Mouse (Mus musculus): ENCODE results near the gene Wfdc17. TPM values are rescaled to one million over a fixed set of nuclear protein-coding genes. Genes with fewer than 3 reads are reported as not detected.

Gene Wfdc17
- polyA plus RNA-seq, 1 experiment, result 0.99 TPM

DNA sequence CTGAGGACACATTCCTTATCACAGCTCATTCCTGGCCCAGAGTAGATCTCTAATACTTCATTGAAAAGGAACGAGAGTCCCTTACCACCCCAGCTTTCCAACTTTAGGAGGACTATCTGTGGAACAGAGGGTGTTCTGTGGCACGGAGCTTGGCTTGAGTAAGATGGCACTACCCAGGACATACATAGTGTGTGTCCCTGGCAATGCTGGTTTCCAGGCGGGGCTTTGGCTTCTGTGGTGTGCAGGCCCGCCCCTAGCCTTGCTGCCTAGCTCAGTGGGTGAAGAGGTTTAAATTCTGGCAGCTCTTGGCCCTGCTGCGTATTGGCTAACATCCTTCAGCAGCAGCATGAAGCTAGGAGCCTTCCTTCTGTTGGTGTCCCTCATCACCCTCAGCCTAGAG, 42.9 kb downstream of the Wfdc17 start, which contains the start of gene Wfdc21:
Gene Wfdc21 (plus strand): TSS at position 260 of the 400 bp plus-strand sequence.
- Histone ChIP-seq H3K27ac (ENCODE audit: insufficient read depth, low read depth, low read length) (no peak within 1 kb of the TSS), H3K27me3 (ENCODE audit: control insufficient read depth, insufficient read depth, low read length) (no peaks in the 10 kb centered on the region)
- 75% methylated on average over 5 of the region's 5 CpGs for WGBS

GRCm38 (mm10) chr11:83747376-83748265, 43.8 kb downstream of the Wfdc17 start:
- Histone ChIP-seq H3K27me3 (ENCODE audit: control insufficient read depth, insufficient read depth, low read length) (no peaks in the 10 kb centered on the region), H3K27ac (ENCODE audit: insufficient read depth, low read depth, low read length) (no peak overlapping the region), H3K4me3 (ENCODE audit: low read depth, low read length) (no peak overlapping the region), H3K4me1 (ENCODE audit: control insufficient read depth, insufficient read depth, insufficient read length, low read length) (peaks cover 10% of the 10 kb centered on the region), H3K36me3 (ENCODE audit: control insufficient read depth, insufficient read depth, low read length) (no peaks in the 10 kb centered on the region)
- TF ChIP-seq CTCF (IDR thresholded peaks at IDR 0.05; ENCODE audit: extremely low read depth, insufficient read length, insufficient replicate concordance, low read depth, low read length) (no peak), POLR2A (IDR thresholded peaks at IDR 0.05; ENCODE audit: low read depth, low read length) (no peak)
- WGBS, result 68% methylated on average over 6 of the region's 6 CpGs

More for the DNA sequence above, 42.9 kb downstream of the Wfdc17 start, which contains the start of gene Wfdc21:
- TF ChIP-seq POLR2A (IDR thresholded peaks at IDR 0.05; ENCODE audit: low read depth, low read length) (no peak), CTCF (IDR thresholded peaks at IDR 0.05; ENCODE audit: extremely low read depth, insufficient read length, insufficient replicate concordance, low read depth, low read length) (no peak)
- H3K36me3 ChIP-seq (ENCODE audit: control insufficient read depth, insufficient read depth, low read length), result no peaks in the 10 kb centered on the region
- peaks cover 10% of the 10 kb centered on the region for H3K4me1 ChIP-seq (ENCODE audit: control insufficient read depth, insufficient read depth, insufficient read length, low read length)
- H3K4me3 ChIP-seq (ENCODE audit: low read depth, low read length), result no peak within 1 kb of the TSS

GRCm38 (mm10) chr11:83753581-83754181, 49.9 kb downstream of the Wfdc17 start, which contains the start of gene Heatr6:
Gene Heatr6 (plus strand): TSS chr11:83753696.
- TF ChIP-seq POLR2A (IDR thresholded peaks at IDR 0.05; ENCODE audit: low read depth, low read length) (no peak; the same call in none of the 2 replicates), CTCF (IDR thresholded peaks at IDR 0.05; ENCODE audit: extremely low read depth, insufficient read length, insufficient replicate concordance, low read depth, low read length) (no peak)
- peaks cover 7% of the 10 kb centered on the region for H3K4me1 ChIP-seq (ENCODE audit: control insufficient read depth, insufficient read depth, insufficient read length, low read length)
- H3K36me3 ChIP-seq (ENCODE audit: control insufficient read depth, insufficient read depth, low read length), result peaks cover 24% of the 10 kb centered on the region
- H3K27ac ChIP-seq (ENCODE audit: insufficient read depth, low read depth, low read length), result peak within 1 kb of the TSS; percentile 50
- H3K27me3 ChIP-seq (ENCODE audit: control insufficient read depth, insufficient read depth, low read length), result no peaks in the 10 kb centered on the region
- WGBS, result under 1% methylated on average over 47 of the region's 47 CpGs
- peak within 1 kb of the TSS; percentile 94 for H3K4me3 ChIP-seq (ENCODE audit: low read depth, low read length)

- TF ChIP-seq POLR2A (IDR thresholded peaks at IDR 0.05; ENCODE audit: low read depth, low read length), result no peak
- no peak for TF ChIP-seq CTCF (IDR thresholded peaks at IDR 0.05; ENCODE audit: extremely low read depth, insufficient read length, insufficient replicate concordance, low read depth, low read length)
- Histone ChIP-seq H3K36me3 (ENCODE audit: control insufficient read depth, insufficient read depth, low read length) (peaks cover 28% of the 10 kb centered on the region), H3K27me3 (ENCODE audit: control insufficient read depth, insufficient read depth, low read length) (no peaks in the 10 kb centered on the region), H3K4me3 (ENCODE audit: low read depth, low read length) (peak overlapping the region; percentile 94), H3K4me1 (ENCODE audit: control insufficient read depth, insufficient read depth, insufficient read length, low read length) (peaks cover 7% of the 10 kb centered on the region; the same call in 1 of the 2 replicates), H3K27ac (ENCODE audit: insufficient read depth, low read depth, low read length) (peak overlapping the region; percentile 50; the same call in 1 of the 2 replicates)
- 4% methylated on average over 8 of the region's 8 CpGs for WGBS
These were observed 50.4 kb downstream of the Wfdc17 start for GRCm38 (mm10) chr11:83754227-83754626.

Other genes starting within 250 kb of the Wfdc17 start
- 10.5 and 12.0 TPM in 2 replicates for gene Mmp28, start 240.9 kb upstream of the Wfdc17 start, polyA plus RNA-seq (2012; rRNA removed)
- 2.6 and 6.1 TPM in 2 replicates for gene Taf15, start 230.9 kb upstream of the Wfdc17 start, polyA plus RNA-seq (2012; rRNA removed)
- not detected in 2 replicates for gene Heatr9, start 181.8 kb upstream of the Wfdc17 start, polyA plus RNA-seq (2012; rRNA removed)
- 828 and 1,080 TPM in 2 replicates for gene Ccl5, start 173.5 kb upstream of the Wfdc17 start, polyA plus RNA-seq (2012; rRNA removed)
- gene Ccl9, start 125.4 kb upstream of the Wfdc17 start, polyA plus RNA-seq (2012; rRNA removed), result 1.2 and 3.7 TPM in 2 replicates
- 11.0 and 32.1 TPM in 2 replicates for gene Ccl6, start 110.9 kb upstream of the Wfdc17 start, polyA plus RNA-seq (2012; rRNA removed)
- gene Rpl9-ps1, start 58.4 kb upstream of the Wfdc17 start, polyA plus RNA-seq (2012; rRNA removed), result not detected in 2 replicates
- gene Ccl3, start 54.6 kb upstream of the Wfdc17 start, polyA plus RNA-seq (2012; rRNA removed), result 3.6 and 5.0 TPM in 2 replicates
- 2.6 and 10.0 TPM in 2 replicates for gene Ccl4, start 41.4 kb upstream of the Wfdc17 start, polyA plus RNA-seq (2012; rRNA removed)
- gene Wfdc18, start 5.0 kb downstream of the Wfdc17 start, polyA plus RNA-seq (2012; rRNA removed), result 10.4 TPM in 1 of 2 replicates, not detected in the other
- gene Wfdc21, start 42.9 kb downstream of the Wfdc17 start, polyA plus RNA-seq (2012; rRNA removed), result 0.86 TPM in 1 of 2 replicates, not detected in the other
- 10.3 and 27.4 TPM in 2 replicates for gene Heatr6, start 49.7 kb downstream of the Wfdc17 start, polyA plus RNA-seq (2012; rRNA removed)
- gene Hnf1b, start 146.1 kb downstream of the Wfdc17 start, polyA plus RNA-seq (2012; rRNA removed), result 10.9 and 23.3 TPM in 2 replicates
- gene Ddx52, start 238.1 kb downstream of the Wfdc17 start, polyA plus RNA-seq (2012; rRNA removed), result 0.30 and 0.95 TPM in 2 replicates